Mouse (Mus musculus): ENCODE data around the gene Socs3. TPM values are rescaled to one million over a fixed set of nuclear protein-coding genes. Genes with fewer than 3 reads are reported as not detected.

The Socs3 gene
- total RNA-seq, 2 experiments from 2014 or later: 3.8 to 4.3 TPM

DNA sequence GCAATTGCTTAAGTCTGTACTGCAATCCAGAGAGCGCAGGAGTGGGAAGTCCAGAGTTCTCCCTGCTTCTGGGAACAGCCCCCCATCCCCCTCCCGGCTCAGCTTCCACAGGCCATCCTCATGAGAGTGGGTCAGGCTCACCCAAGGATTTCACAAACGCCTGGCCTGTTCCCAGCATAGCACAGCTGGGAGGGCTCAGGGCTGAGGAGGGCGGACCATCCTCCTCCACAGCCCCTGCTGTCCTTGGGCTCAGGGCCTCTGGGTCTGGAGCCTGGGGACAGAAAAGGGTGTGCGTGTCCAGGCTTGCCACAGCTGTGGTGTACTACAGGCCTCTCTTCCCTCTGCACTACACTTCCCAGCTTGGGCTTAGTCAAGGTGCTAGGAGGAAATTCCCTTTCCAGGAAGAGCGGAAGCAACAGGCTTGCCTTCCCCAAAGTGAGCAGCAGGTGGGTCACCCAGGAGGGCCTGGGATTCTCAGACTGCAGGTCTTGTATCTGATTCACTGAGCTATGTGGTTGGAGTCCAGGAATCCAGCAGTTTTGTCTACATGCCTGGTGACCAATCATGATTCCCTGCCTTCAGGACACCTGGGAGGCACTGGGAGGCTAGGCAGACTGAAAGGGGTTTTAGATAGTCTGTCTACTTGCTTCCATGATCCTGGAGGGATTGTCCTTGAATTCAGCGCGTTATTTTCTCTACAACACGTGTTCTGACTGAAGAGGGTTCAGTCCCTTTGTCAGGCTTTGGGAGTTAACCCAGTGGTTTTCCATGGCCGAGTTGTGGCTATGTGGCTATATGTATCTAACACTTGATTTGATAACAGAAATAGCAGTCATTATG lies 7.4 kb downstream of the Socs3 start:
- intact Hi-C loops (cut with DNase I): no loop called here
- no peak for DNase-seq (ENCODE audit: low spot score in 2 of 2)

DNA sequence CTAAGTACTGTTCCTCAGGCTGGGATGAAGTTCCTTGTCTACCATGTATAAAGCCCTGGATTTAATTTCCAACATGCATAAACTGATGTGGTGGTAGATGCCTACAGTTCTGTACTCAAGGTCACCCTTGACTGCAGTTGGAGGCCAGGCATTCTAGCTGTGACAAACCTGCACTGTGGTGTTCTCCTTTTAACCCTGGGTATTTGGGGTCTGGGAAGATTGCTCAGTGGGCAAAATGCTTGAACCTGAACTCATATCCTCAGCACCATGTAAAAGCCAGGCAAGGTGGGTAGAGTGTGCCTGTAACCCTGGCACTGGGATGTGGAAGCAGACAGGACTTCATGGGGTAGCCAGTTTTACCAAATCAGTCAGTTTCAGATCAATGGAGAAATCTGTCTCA lies 9.2 kb downstream of the Socs3 start:
- intact Hi-C loops (cut with DNase I): no loop called here
- DNase-seq (ENCODE audit: low spot score in 2 of 2): no peak

DNA sequence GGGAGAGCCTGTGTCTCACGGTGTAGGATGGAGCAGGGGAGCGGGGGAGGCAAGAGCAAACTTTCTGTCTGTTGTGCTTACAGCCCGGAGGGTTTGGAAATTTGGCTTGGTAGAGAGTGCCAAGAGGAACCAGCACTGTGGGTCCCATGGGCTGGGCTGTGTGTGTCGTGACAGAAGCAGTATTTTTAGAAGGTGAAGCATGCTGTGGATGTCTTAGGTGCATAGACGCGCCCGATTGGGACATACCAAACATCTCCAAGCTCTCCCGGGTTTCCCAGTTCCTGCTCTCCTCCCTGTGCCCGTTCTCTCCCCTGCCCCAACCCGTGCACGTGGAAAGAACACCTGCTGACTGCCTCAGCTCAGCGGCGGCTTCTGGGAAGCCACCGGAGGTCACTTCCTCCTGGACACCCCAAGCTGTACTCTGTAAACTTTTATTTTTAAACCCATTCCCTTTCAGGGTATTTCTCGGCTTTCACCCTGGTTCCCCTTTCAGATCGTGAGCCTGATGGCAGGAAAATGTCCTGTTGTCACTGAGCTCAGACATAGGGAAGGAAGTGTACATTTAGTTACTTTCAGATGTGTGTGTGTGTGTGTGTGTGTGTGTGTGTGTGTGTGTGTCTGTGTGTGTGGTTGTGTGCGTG lies 10.0 kb downstream of the Socs3 start:
- intact Hi-C loops (cut with DNase I): no loop called here
- DNase-seq (ENCODE audit: low spot score in 2 of 2): no peak

DNA sequence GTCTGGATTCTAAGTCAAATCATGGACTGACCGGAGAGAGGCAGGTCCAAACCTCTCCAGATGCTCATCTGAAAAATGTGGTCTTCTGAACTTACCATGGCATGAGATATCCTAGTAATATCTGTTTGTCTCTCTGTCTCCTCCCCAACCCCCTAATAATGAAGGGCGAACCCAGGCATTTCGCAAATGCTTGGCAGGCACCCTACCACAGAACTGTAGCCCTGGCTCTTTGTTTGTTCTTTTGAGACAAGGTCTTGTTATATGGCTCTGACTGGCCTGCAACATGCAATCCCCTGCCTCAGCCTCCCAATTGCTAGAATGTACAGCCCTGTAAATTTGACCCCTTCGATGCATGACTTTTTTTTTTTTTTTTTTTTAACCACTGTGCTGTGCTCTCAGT lies 10.7 kb downstream of the Socs3 start:
- DNase-seq (ENCODE audit: low spot score in 2 of 2): no peak
- intact Hi-C loops (cut with DNase I): no loop called here

DNA sequence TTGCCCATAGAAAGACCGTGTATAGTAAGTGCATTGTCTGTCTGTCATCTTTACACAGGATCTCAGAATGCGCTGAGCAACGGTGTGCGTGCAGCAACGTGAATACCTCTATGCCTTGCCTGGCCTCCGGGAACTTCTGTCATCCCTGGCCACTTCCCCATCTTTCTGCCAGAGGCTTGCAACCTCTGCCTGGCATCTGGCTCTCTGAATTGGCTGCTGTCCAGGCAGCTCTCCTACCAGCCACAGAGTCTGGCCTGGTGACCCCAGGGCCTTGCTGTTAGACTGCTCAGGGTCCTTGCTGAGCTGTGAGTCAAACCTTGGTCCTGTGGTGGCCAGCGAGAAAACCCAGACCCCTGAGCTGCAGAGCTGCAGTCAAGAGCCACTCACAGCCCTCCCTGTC lies 11.7 kb downstream of the Socs3 start:
- no peak for DNase-seq (ENCODE audit: low spot score in 2 of 2)
- intact Hi-C loops (cut with DNase I): no loop called here

DNA sequence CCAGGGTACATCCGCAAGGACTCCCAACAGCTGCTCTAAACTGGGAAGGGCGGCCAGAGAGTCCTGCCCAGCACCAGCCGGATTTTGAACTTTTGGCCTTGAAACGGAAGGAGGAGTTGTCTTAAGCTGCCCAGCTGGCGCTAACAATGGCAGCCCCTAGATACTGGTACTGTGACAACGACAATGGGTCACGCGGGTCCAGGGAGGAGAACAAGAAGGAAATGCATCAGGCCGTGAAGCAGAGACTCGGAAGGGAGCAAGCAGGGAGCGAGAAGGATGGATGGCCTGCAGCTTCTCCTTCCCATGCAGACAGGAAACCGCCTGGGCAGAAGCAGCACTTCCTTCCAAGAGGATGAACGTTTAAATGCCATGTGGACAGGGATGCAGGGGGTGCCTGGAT lies 14.2 kb downstream of the Socs3 start:
- no peak for DNase-seq (ENCODE audit: low spot score in 2 of 2)
- intact Hi-C loops (cut with DNase I): no loop called here

DNA sequence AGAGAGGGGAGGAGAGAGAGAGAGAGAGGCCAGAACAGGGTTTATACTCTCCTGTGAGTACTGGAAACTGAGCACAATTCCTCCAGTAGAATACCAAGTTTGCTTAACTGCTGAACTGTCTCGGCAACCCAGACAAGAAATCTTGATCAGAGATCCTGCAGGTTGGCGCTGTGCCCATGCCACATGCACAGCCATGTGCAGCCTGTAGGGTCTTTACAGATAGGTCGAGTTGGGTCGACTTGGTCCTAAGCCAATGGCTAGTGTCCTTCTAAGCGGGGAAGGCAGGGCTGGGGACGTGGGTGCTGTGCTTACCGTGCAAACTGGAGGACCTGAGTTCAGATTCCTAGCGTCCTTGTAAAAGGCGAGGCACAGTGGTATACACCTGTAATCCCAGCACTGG lies 15.0 kb downstream of the Socs3 start:
- intact Hi-C loops (cut with DNase I): no loop called here
- no peak for DNase-seq (ENCODE audit: low spot score in 2 of 2)

DNA sequence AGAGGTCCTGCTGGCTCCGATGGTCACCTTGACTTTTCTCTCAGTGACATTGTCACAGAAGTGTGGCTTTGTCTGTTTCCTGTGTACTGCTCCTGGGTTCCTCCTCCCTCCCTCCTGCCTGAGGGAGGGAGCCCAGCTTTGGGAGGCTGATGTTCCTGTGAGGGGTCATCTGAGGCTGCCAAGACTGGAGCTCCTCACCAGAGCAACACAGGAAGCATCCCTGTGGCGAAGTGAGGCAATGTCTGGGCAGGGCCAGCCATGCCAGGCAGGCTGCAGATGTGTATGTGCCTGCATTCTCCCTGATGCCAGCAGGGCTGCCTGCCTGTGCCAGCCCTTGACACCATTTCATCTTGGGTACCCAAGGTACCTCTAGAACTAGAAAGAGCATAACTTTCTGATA lies 15.8 kb downstream of the Socs3 start:
- intact Hi-C loops (cut with DNase I): no loop called here
- no peak for DNase-seq (ENCODE audit: low spot score in 2 of 2)

DNA sequence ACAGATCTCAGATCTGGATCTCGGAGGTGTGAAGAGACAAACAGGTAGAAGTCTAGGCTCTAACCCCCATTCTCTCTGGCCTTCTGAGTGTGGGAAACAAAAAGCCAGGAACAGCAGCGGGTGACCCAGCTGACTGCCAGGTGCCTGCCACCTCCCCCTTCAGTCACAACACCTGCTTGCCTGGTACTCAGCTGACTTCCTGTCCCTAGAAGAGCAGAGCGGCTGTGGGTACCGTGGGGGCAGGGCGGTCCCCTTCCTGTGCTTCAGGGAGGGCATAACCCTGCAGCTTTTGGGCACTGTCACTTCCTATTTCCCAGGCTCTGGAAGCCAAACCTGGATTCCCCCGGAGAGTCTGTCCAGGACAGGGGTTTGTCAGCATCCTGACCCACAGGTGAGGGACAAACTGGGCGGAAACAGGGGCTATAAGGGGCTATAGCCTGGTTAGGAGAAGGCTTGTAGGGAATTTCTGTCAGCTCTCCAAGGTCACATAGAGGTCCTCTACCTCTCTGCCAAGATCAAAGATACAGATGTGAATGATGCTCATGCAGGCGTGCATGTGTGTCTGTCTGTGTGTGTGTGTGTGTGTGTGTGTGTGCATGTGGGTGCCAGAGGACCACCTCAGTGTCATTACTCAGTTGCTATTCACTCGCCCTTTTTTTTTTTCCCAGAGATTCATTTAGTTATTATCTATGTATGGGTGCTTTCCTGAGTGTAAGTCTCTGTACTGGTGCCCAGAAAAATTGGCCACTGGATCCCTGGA lies 17.5 kb downstream of the Socs3 start:
- no peak for DNase-seq (ENCODE audit: low spot score in 2 of 2)
- intact Hi-C loops (cut with DNase I): no loop called here

DNA sequence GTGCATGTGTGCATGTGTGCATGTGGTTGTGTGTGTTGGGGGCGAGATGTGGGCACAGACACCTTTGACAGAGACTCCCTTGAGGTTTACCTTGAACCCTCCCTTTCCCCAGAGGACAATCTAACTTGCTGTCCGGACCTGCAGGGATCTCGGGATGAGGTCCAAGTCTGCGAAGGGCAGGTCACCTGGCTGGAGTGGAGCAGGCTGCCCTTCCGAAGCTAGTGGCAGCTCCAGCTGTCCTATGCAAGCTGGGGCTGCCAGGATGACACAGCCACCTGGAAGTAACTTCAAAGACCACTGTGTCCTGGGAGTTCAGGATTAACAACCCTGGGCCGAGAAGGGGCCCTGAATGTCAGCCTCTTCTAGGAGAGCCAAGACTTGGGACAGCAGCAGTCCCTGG lies 18.5 kb downstream of the Socs3 start:
- DNase-seq (ENCODE audit: low spot score in 2 of 2): no peak
- intact Hi-C loops (cut with DNase I): no loop called here

DNA sequence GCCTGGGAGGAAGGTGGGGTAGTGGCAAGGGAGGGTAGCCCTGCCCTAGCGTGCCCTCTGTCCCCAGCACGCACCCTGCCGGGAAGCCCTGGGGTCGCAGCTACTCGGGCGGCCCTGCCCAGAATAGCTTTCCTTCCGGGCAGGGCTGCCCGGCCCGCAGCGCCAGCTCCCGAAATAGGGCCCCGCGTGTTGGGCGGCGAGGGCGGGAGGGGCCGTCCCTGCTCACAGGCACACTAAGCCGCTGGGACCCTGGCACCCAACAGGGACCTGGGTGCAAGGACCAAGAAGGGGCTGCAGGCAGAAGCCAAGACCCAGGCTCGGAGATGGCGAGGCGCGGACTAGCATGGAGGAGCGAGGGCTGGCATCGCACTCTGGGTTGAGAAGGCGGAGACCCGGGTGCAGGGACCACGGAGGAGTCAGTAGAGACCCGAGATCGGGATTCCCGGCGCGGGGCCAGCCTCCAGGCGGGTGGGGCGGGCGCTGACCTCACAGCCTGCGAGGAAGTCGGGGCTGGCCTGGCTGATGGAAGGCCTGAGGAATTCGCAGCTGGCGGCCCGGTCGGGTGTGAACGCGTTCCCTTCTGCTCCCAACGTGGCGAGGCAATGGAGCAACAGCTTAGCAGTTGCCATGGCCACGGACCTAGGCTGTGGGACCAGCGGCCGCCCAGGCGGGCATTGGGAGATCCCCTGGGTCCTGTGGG lies 20.3 kb downstream of the Socs3 start:
- intact Hi-C loops (cut with DNase I): no loop called here

DNA sequence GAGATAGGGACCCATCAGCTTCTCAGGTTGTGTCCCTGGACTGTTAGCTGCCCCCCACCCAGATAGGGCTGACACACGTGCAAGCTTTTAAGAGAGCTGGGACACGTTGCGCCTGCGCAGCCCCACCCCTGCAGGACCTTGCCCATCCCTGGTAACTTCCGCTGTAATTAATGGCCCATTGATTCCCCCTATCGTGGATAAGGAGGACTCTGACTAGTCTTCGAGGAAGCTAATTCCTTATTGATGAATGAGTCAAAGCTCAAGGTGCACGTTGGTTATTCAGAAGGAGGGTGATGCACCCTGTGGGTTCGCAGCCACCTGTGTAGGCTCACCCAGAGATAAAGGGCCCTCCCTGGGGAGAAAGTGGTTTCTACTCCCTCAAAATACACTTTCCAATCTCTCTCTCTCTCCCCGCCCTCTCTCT lies 22.8 kb downstream of the Socs3 start:
- DNase-seq (ENCODE audit: low spot score in 2 of 2): no peak
- intact Hi-C loops (cut with DNase I): no loop called here

More for the DNA sequence above, 20.3 kb downstream of the Socs3 start:
- no peak for DNase-seq (ENCODE audit: low spot score in 2 of 2)

DNA sequence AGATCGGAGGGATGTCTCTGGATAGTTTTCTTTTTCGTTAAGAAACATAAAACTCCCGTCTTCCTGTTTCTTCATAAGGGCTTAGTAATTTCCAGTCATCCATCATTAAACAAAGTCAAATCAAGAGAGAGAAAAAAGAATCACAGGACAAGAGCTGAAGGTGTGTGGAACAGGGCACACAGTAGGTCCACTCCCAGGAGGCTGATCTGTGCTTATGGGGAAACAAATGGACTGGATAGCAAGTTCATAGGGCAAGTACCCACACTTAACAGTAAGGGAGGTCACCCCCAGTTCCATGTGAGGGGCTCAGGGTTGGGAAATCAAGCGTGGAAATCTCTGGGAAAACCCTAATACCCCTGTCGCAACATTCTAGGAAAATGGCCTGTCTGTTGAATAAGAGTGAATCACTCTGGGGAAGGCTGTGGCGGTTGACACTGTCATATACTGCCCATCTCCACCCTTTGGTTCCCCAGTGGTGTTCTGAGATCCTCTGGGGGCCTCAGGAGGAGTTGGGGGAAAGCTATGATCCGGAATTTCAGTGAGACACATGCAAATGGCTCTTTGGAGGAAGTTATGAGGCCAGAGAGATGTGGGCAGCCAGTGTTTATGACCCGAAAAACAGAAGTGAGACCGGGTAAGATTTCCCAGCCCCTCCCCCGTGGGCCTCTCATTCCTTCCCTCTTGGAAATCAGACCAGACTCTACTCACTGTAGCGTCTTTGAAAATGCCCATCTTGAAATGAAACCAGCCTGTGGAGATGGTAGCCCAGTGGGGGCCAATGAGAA lies 23.5 kb downstream of the Socs3 start:
- intact Hi-C loops (cut with DNase I): no loop called here
- DNase-seq (ENCODE audit: low spot score in 2 of 2): no peak

DNA sequence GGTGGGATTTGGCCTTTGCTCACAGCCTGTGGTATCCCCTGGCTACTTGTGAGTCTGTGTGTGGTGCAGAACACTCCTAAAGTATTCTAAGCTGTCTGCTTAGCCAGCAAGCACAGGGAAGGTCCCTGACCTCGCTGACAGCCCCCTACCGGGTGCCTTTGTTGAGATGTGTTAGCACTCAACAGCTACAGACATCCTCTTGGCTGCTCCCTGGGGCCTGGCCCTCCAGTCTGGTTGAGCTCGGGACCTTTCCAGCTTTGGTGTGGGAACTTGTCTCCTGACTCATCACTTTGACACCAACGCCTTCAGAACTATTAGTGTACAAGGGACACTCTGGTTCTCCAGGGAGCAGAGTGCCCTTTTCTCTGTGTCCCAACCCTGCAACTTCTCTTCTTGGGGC lies 28.0 kb downstream of the Socs3 start:
- no peak for DNase-seq (ENCODE audit: low spot score in 2 of 2)
- intact Hi-C loops (cut with DNase I): no loop called here

DNA sequence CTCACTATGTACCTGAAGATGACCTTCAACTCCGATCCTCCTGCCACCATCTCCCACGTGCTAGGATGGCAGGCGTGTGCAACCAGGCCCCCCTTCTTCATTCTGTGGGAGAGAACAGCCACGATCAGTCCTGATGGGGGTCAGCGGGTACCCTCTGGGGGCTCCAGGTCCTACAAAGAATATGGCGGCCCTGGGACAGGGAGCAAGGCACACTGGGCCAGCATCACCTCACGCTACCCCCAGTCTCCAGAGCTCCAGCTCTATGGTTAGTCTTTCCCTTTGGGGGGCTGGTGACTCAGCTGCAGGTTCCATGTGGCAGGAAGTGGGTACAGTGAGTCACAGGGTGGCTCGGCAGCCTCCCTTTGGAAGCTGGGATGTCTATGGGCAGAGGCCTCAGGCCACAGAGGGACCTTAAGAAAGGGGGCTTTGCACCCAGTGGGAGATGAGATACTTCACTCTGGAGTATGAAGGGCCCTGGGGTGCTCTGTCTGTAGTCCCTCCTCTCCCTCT lies 28.5 kb downstream of the Socs3 start:
- intact Hi-C loops (cut with DNase I): no loop called here
- DNase-seq (ENCODE audit: low spot score in 2 of 2): no peak

DNA sequence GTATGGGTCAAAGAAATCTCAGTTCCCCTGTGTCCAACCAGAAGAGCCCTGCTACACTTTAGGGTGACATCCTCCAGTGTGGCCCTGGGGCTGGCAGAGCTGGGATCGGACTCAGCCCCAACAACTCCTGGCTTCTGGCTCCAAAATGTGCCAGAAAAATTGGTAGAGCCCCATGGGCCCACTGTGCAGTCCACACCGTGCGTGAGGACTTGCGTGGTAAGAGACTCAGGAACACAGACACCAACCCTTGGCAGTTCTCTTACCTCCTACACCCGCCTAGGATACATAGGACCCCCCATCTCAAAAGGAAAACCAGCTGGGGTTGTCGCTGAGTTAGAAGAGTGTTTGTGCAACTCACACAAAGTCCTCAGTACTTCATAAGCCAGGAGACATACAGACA lies 29.0 kb downstream of the Socs3 start:
- intact Hi-C loops (cut with DNase I): no loop called here
- no peak for DNase-seq (ENCODE audit: low spot score in 2 of 2)

DNA sequence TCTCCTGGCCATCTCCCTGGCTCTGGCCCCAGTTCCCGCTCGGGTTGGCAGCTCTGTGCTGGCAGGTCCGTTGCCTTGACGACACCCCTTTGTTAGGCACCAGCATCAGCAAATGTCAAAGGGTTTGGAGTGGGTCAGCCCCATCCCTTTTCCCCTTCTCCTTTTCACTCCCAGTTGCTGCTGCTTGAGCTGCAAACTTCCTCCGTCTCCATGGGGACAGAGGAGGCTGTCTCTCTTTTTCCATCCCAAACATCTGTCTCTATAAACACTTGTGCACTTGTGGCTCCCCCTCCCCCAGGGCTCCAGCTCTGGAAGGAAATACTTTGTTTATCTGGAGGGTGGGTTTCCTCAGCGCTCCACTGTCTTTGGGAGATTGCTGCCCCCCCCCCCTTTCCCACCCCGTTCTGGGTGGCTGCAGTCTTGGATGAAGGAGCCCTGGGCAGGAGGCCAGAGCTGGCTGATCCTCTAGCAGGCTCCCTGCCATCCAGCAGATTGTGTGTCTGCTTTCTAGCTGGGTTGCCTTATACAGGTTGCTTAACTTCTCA lies 30.0 kb downstream of the Socs3 start:
- DNase-seq (ENCODE audit: low spot score in 2 of 2): peak; percentile 60 to 74
- intact Hi-C loops (cut with DNase I): no loop called here

DNA sequence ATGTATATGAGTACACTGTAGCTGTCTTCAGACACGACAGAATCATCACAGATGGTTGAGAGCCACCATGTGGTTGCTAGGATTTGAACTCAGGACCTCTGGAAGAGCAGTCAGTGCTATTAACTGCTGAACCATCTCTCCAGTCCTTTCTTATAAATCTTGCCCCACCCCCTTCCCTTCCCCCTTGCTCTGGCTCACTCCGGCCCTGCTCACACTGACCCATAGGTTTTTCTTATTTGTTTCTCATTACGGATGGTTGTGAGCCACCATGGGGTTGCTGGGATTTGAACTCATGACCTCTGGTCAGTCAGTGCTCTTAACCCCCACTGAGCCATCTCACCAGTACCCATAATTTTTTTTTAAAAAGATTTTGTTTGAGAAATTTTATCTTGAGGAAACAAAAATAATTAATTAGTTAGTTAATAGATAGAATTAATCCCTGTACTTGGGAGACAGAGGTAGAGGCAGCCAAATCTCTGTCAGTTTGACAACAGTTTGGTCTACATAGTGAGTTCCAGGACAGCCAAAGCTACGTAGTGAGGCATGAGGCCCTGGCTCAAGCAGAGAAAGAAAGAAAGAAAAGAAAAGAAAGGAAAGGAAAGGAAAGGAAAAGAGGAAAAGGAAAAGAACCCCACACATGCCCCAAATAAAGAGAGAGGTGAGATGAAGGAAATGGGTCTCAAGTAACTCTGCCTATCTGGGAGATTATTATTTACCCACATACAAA lies 30.7 kb downstream of the Socs3 start:
- no peak for DNase-seq (ENCODE audit: low spot score in 2 of 2)
- intact Hi-C loops (cut with DNase I): no loop called here
